Mouse (Mus musculus) v-Abl transformed pro-B cells (cell line): ENCODE measurements around the gene Esrrg.

ENCODE experiments used
- in situ Hi-C, 2 experiments: fragments of 400-800 bp; cut with MboI; formaldehyde crosslinking; loops; one replicate each; pipeline ENCODE4 v1.15.1; 2025; ENCODE audit not compliant: unreplicated experiment in 2 of 2

Gene Esrrg

DNA sequence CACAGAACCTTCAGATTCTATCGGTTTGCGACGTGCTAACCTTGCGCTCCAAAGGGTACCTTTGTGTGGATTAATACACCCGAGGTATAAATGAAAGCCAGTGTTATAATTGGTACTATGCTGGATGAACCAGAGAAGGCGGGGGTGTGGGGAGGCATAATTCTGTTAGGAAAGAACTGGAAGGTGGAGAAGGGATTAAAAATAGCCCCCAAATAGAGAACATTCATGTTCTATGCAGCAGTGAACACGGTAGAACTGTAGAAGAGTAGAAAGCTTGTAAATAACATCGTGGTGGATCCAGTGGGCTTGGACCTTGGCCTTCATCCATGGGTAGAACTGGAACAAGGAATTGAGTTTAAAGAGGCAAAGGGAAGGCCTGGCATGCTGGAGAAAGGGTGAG, 40.0 kb downstream of the Esrrg start:
- in situ Hi-C loops: no loop called here

GRCm38 (mm10) chr1:187649871-187650270, 41.3 kb downstream of the Esrrg start:
- in situ Hi-C loops: no loop called here

GRCm38 (mm10) chr1:187650786-187651687, 42.4 kb downstream of the Esrrg start:
- in situ Hi-C loops: no loop called here

- in situ Hi-C loops: no loop called here
Measured at GRCm38 (mm10) chr1:187651688-187652241, 43.2 kb downstream of the Esrrg start.

- in situ Hi-C loops: no loop called here
Measured at GRCm38 (mm10) chr1:187652445-187652844, 43.9 kb downstream of the Esrrg start.

GRCm38 (mm10) chr1:187653390-187653789, 44.8 kb downstream of the Esrrg start:
- in situ Hi-C loops: no loop called here

GRCm38 (mm10) chr1:187660963-187661362, 52.4 kb downstream of the Esrrg start:
- in situ Hi-C loops: no loop called here

DNA sequence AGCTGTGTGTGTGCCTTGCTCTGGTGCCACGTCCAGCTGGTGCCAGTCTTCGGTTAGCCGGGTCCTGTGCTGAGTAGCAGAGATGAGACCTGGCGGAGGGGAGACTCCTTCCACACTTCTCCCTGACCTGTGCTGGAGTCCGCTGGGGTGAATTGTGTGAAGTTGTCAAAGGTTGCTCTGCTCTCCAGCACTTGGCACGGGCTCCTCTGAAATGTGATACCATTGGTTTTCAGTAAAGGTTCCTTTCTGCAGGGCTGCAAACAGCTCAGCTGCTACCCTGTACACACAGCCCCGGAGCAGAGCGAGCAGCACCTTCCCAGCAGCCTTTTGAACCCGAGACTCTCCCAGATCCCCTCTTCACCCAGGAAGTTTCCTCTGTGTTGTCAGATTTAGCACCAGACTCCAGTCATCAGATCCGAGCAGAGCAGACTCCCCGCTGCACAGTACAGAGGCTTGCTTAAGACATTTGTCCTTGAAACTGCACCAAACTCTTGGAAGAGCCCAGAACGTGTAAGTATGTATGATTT, 53.6 kb downstream of the Esrrg start:
- in situ Hi-C loops: no loop called here

- in situ Hi-C loops: no loop called here
Measured at GRCm38 (mm10) chr1:187663376-187663775, 54.8 kb downstream of the Esrrg start.

GRCm38 (mm10) chr1:187664261-187664660, 55.7 kb downstream of the Esrrg start:
- in situ Hi-C loops: no loop called here

- in situ Hi-C loops: no loop called here
Measured at GRCm38 (mm10) chr1:187665901-187666600, 57.5 kb downstream of the Esrrg start.

GRCm38 (mm10) chr1:187669746-187670145, 61.2 kb downstream of the Esrrg start:
- in situ Hi-C loops: no loop called here

DNA sequence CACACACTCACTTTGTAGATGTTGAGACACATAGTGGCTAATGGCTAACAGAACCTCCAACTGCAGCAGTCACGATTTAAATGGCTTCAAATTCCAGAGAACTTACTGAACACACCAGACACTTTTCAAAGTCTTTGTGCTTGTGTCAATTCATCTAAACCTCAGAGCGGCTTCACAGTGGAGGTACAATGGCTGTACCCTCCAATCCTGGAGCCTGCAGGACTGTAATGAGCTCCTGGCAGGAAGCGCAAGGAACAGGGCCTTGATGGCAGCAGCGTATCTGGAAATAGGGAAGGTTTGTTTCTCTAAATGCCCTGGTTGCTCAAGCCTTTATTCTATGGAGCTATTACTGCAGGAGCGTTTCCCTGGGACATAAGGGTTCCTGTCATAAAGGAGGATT, 63.9 kb downstream of the Esrrg start:
- in situ Hi-C loops: no loop called here

DNA sequence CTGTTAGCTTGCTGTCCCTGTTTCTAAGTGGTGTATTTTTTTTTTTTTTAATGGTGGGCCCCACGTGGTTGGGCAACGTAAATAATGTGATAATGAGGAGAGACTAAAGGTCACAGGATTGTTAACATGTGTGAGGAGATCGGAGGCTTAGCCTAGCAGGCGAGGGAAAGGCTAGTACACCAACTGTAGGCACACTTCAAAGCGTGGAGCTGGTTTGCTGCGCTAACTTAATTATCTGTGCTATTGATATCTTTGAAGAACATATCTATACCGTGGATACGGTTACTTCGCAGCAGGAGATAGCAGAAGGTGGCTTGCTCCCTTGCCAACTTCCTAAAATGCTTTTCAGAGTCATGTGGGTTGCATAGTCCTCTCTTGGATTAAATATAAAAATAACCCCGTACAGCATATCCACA, 66.2 kb downstream of the Esrrg start:
- in situ Hi-C loops: no loop called here

DNA sequence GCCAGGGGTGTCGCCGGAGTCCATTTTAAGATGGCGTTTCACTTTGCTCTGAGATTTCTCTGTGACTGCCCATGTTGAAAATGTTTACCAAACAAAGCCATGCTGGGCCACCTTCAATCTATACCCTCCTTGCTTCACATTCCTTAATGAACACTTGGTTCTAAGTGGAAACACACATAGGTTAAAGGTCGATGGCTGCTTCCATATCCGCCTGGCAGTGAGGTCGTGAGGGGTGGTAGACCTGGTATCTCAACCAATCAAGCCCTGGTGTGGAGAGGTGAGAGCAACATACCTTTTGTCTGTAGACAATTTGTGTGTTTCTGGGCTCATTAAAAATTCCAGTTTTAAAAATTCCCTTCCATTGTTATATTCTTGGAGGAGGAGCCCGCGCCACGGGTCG, 68.0 kb downstream of the Esrrg start:
- in situ Hi-C loops: no loop called here

- in situ Hi-C loops: no loop called here
Measured at GRCm38 (mm10) chr1:187679246-187679645, 70.7 kb downstream of the Esrrg start.

- in situ Hi-C loops: no loop called here
Measured at GRCm38 (mm10) chr1:187684519-187684918, 75.9 kb downstream of the Esrrg start.

DNA sequence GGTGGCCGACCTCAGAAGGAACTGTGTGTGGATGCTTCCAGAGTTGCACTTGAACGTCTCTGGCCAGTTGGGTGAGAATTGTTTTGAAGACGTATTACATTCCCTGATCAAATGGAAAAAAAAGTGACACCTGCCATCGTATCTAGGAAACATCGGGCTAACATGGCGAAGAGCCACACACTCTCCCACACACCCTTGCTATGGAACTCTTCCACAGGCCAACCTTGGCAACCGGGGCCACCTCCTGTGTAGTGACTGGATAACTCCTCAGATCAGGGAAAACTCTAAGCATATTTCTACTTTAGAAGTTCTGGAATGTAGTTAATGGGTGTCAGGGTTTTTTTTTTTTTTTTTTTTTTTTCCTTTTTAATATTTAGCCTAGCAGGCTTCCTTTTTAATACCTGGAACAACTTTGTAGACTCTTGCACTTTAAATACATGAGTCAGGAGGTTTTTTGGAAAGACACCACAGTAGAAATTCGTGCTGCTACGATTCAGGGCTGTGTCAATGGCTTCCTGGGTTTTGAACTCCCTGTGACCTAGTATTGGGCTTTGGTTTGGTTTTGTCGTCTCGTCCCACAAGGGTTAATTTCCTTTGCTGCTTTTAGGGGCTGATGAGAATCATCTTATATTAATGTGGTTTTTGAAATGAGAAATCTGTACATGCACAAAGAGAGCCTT, 83.4 kb downstream of the Esrrg start:
- in situ Hi-C loops: no loop called here

DNA sequence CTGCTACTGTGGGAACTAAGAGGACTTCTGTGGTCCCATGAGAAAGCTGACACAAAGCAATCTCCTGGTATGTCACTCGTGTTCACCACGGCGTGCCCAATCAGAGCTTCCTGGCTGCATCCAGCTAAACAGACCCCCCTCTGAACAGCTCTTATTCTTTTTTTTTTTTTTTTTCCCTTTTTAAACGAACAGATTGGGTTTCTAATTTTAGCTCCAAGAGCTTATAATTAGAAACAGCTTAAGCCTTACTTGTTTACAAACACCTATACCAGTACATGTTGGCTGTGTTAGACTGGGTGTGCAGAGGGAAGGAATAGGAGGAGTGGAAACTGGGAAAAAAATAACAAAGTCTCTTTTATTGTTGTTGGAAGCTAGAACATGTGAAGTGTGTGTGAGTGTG, 86.3 kb downstream of the Esrrg start:
- in situ Hi-C loops: no loop called here

DNA sequence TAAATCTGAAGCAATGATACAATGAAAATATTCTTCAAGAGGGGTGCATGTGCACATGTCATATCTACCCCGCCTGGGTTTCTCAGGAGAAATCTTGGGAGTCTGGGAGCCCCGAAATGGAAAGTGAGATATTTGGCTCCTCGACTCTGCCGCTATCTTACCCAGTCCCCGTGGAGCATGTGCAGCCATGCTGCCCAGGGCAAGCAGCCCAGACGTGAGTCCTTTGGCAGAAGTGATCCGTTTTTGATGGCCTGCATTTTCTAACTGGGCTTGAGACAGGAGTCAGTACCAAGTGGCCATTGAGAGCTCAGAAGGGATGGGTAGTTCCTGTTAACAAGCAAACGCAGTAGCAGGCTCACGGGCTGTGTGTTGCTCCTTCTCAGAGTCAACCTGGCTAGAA, 89.6 kb downstream of the Esrrg start:
- in situ Hi-C loops: no loop called here

DNA sequence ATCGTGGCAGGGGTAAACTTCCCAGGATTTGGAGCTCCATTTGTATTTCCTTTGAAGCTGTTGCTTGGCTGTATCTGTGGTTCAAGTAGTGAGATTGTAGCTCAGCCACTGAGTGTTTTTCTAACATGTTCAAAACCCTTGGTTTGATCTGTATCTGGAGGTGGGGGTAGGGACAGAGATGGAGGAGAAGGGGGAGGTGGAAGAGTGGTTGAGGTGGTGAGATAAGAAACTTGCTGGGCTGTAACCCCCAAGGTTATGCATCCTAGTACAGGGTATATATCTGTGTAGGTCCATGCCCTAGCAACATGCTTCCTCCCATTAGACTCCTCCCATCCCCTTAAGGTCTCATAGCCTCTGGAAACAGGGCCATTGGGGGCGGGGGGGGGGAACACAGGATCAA, 92.4 kb downstream of the Esrrg start:
- in situ Hi-C loops: no loop called here
